Mouse (Mus musculus): Measurements from ENCODE around the gene Six3. TPM values are rescaled to one million over a fixed set of nuclear protein-coding genes. Genes with fewer than 3 reads are reported as not detected.

Six3 gene
- polyA plus RNA-seq, 1 experiment from 2014 or later: not detected

DNA sequence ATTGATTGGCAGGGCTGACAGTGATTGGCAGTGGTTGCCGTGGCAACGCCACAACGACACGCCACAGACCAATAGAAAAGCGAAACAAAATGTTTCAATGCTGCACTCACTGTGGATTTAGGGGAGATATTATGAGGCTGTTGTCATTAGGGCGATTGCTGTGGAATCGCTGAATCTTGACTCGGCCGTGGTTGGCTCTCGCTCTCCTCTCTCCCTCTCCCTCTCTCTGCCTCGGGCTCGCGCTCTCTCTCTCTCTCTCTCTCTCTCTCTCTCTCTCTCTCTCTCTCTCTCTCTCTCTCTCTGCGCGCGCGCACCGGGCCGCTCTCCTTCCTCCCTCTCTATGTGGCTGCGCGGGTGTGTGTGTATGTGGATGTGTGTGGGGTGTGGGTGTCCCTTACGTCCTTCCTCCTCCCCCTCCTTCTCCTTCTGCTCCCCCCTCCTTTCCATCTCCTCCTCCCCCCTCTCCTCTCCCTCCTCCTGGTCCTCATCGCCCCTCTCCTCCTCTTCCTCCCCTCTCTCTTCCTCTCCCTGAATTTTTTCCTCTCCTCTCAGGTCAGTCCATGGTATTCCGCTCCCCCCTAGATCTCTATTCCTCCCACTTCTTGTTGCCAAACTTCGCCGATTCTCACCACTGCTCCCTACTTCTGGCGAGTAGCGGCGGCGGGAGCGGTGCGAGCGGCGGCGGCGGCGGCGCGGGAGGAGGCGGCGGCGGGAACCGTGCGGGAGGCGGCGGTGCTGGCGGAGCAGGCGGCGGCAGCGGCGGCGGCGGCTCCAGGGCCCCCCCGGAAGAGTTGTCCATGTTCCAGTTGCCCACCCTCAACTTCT lies 7.5 kb downstream of the Six3 start:
- Histone ChIP-seq H3K27me3 (ENCODE audit: insufficient read depth, low read length) (peaks cover 91% of the 10 kb centered on the region), H3K4me3 (replicated peaks; ENCODE audit: low read depth, low read length) (peak overlapping the region; percentile 19; the same call in 1 of the 2 replicates), H3K4me2 (ENCODE audit: low read length) (peak overlapping the region; percentile 45), H3K27ac (no peak overlapping the region), H3K9ac (ENCODE audit: low read depth, low read length) (no peak overlapping the region), H3K4me1 (replicated peaks; ENCODE audit: insufficient read depth, low read length) (peaks cover 9% of the 10 kb centered on the region), H3K9me3 (replicated peaks; ENCODE audit: low read length) (no peaks in the 10 kb centered on the region), H3K36me3 (ENCODE audit: insufficient read depth, low read length) (no peaks in the 10 kb centered on the region)
- WGBS: under 1% methylated on average over 53 of the region's 54 CpGs
- TF ChIP-seq CTCF (IDR thresholded peaks at IDR 0.05; ENCODE audit: low read depth): no peak
- no peak for ATAC-seq (replicated peaks; ENCODE audit: low FRiP score, low read depth)
- no peak for DNase-seq (ENCODE audit: low spot score)

DNA sequence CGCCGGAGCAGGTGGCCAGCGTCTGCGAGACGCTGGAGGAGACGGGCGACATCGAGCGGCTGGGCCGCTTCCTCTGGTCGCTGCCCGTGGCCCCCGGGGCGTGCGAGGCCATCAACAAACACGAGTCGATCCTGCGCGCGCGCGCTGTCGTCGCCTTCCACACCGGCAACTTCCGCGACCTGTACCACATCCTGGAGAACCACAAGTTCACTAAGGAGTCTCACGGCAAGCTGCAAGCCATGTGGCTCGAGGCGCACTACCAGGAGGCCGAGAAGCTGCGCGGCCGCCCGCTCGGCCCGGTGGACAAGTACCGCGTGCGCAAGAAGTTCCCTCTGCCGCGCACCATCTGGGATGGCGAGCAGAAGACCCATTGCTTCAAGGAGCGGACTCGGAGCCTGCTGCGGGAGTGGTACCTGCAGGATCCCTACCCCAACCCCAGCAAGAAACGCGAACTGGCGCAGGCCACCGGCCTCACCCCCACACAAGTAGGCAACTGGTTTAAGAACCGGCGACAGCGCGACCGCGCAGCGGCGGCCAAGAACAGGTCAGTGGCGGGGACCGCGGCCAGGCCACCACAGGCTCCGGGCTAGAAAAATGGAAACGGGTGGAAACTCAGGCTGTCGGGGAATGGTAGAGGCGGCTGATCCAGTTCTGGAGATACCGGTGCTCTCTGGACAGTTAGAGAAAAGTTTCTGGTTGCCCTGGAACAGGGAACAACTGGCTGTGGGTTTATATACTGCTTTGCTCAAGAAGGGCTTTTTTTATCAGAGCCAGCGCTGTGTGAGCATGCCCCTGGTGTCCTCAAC lies 8.3 kb downstream of the Six3 start:
- Histone ChIP-seq H3K4me2 (ENCODE audit: low read length) (peak overlapping the region; percentile 45), H3K4me1 (replicated peaks; ENCODE audit: insufficient read depth, low read length) (peaks cover 9% of the 10 kb centered on the region), H3K36me3 (ENCODE audit: insufficient read depth, low read length) (no peaks in the 10 kb centered on the region), H3K9me3 (replicated peaks; ENCODE audit: low read length) (no peaks in the 10 kb centered on the region), H3K9ac (ENCODE audit: low read depth, low read length) (no peak overlapping the region), H3K27ac (no peak overlapping the region), H3K4me3 (replicated peaks; ENCODE audit: low read depth, low read length) (peak overlapping the region; percentile 19; the same call in 1 of the 2 replicates), H3K27me3 (ENCODE audit: insufficient read depth, low read length) (peaks cover 91% of the 10 kb centered on the region)
- ATAC-seq (replicated peaks; ENCODE audit: low FRiP score, low read depth) (no peak), DNase-seq (ENCODE audit: low spot score) (no peak)
- no peak for TF ChIP-seq CTCF (IDR thresholded peaks at IDR 0.05; ENCODE audit: low read depth)
- under 1% methylated on average over 67 of the region's 67 CpGs for WGBS

DNA sequence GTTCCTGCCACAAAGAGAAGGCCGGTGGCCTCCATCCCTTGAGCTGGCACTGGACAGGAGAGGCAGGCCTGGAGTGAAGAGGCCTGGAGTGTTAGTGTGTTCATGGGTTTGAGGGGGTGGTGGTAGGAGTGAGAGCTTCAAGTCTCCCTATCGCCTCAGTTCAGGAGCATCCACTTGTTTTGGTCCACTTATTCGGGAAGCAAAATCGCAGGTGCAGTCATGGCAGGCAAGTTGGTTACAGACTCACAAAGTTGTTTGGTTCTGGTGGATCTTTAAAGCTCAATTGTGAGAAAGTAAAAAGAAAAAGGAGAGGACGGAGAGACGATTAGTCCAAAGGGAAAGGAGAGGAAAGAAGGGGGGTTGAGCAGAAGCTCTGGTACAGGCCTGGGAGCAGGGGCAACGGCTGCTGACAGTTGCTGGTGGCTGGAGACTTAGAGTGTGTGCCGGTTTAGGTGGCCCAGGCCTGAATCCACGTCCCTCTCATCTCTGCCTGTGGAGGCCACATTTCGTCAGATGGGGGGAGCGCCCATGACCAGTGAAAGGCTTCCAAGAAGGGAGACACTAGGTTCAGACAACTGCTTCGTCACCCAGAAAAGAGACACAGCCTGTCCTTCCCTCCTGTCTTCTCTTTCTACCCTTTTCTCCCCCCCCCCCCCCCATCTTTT lies 9.2 kb downstream of the Six3 start:
- H3K27ac ChIP-seq: no peak overlapping the region
- ATAC-seq (replicated peaks; ENCODE audit: low FRiP score, low read depth) (no peak), DNase-seq (ENCODE audit: low spot score) (no peak)
- H3K9me3 ChIP-seq (replicated peaks; ENCODE audit: low read length): no peaks in the 10 kb centered on the region
- 9% methylated on average over 12 of the region's 12 CpGs for WGBS
- TF ChIP-seq CTCF (IDR thresholded peaks at IDR 0.05; ENCODE audit: low read depth): no peak
- no peak overlapping the region for H3K4me3 ChIP-seq (replicated peaks; ENCODE audit: low read depth, low read length)
- peaks cover 91% of the 10 kb centered on the region for H3K27me3 ChIP-seq (ENCODE audit: insufficient read depth, low read length)
- peaks cover 9% of the 10 kb centered on the region for H3K4me1 ChIP-seq (replicated peaks; ENCODE audit: insufficient read depth, low read length)
- no peak overlapping the region for H3K4me2 ChIP-seq (ENCODE audit: low read length)
- no peak overlapping the region for H3K9ac ChIP-seq (ENCODE audit: low read depth, low read length)
- no peaks in the 10 kb centered on the region for H3K36me3 ChIP-seq (ENCODE audit: insufficient read depth, low read length)

DNA sequence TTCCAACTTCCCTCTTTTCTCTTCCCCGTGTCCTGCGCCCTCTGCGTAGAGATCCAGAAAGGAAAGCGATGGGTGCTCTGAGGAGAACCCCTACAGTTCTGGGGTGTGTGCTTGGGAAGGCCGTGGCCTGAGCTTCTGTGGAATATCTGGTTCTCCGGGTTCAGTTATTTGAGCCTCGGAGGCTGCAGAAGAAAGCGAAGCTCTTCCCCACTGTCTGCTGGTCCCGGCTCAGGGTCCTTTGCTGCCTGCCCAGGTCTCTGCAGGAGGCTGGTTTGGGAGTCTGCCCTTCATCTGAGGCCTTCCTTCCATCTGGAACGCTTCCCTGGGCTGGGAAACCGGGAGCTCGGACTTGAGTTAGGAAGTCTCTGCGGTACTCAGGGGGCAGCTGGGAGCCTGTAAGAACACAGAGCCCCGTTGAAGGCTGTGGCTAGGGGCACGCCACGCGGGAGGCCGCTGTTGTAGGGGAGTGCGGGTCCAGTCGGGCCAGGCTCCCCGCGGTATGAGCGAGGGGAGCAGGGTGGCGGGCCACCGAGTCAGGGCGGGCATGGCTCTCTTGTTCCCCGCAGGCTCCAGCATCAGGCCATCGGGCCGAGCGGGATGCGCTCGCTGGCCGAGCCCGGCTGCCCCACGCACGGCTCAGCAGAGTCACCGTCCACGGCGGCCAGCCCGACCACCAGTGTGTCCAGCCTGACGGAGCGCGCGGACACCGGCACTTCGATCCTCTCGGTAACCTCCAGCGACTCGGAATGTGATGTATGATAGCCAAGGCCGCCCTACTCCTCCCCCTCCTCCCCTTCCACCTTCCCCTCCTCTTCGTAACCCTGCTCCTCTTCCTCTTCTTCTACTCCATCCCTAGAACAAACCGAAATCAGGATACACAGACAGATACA lies 10.0 kb downstream of the Six3 start:
- H3K27me3 ChIP-seq (ENCODE audit: insufficient read depth, low read length): peaks cover 91% of the 10 kb centered on the region
- H3K9me3 ChIP-seq (replicated peaks; ENCODE audit: low read length): no peaks in the 10 kb centered on the region
- no peak for TF ChIP-seq CTCF (IDR thresholded peaks at IDR 0.05; ENCODE audit: low read depth)
- no peak overlapping the region for H3K27ac ChIP-seq
- H3K9ac ChIP-seq (ENCODE audit: low read depth, low read length): no peak overlapping the region
- H3K4me3 ChIP-seq (replicated peaks; ENCODE audit: low read depth, low read length): no peak overlapping the region
- DNase-seq (ENCODE audit: low spot score) (no peak), ATAC-seq (replicated peaks; ENCODE audit: low FRiP score, low read depth) (no peak; the same call in 1 of the 2 replicates)
- 1% methylated on average over 43 of the region's 52 CpGs for WGBS
- peaks cover 9% of the 10 kb centered on the region for H3K4me1 ChIP-seq (replicated peaks; ENCODE audit: insufficient read depth, low read length)
- H3K4me2 ChIP-seq (ENCODE audit: low read length): no peak overlapping the region
- H3K36me3 ChIP-seq (ENCODE audit: insufficient read depth, low read length): no peaks in the 10 kb centered on the region

DNA sequence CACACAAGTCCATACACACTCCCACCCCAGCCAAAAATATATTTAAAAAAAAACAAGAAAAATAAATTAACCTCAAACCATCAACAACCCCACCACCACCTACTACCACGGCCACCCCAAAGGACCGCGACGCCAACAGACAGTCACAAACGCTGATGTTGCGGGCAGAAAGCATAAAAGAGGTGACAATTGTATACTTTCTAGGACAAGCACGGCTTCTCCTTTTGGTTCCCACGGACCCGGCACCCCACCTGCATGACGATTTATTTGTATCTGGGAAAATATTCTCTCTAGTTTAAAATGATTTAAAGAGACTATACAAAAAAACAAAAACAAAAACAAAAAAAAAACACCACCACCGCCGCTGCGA lies 10.6 kb downstream of the Six3 start:
- Histone ChIP-seq H3K4me3 (replicated peaks; ENCODE audit: low read depth, low read length) (no peak overlapping the region), H3K27ac (no peak overlapping the region), H3K9ac (ENCODE audit: low read depth, low read length) (no peak overlapping the region), H3K27me3 (ENCODE audit: insufficient read depth, low read length) (peaks cover 89% of the 10 kb centered on the region), H3K9me3 (replicated peaks; ENCODE audit: low read length) (no peaks in the 10 kb centered on the region), H3K4me2 (ENCODE audit: low read length) (no peak overlapping the region), H3K36me3 (ENCODE audit: insufficient read depth, low read length) (no peaks in the 10 kb centered on the region), H3K4me1 (replicated peaks; ENCODE audit: insufficient read depth, low read length) (peaks cover 6% of the 10 kb centered on the region)
- ATAC-seq (replicated peaks; ENCODE audit: low FRiP score, low read depth) (no peak), DNase-seq (ENCODE audit: low spot score) (no peak)
- WGBS: 2% methylated on average over 13 of the region's 13 CpGs
- no peak for TF ChIP-seq CTCF (IDR thresholded peaks at IDR 0.05; ENCODE audit: low read depth)

Data from kidney, postnatal 0 days (tissue).